Mouse (Mus musculus) central nervous system, embryonic 14 days (tissue): Measurements from ENCODE around the gene Coa4. TPM values are rescaled to one million over a fixed set of nuclear protein-coding genes. Genes with fewer than 3 reads are reported as not detected.

Experiments
- polyA plus RNA-seq: library from polyadenylated mRNA; depleted of rRNA; stranded (reverse); fragments of >200 nt; gene quantifications from 2 replicates; pipeline ENCODE4 v1.2.3, GENCODE M21; 2012; rRNA removed

The Coa4 gene
- polyA plus RNA-seq, result 12.4 and 13.5 TPM in 2 replicates

DNA sequence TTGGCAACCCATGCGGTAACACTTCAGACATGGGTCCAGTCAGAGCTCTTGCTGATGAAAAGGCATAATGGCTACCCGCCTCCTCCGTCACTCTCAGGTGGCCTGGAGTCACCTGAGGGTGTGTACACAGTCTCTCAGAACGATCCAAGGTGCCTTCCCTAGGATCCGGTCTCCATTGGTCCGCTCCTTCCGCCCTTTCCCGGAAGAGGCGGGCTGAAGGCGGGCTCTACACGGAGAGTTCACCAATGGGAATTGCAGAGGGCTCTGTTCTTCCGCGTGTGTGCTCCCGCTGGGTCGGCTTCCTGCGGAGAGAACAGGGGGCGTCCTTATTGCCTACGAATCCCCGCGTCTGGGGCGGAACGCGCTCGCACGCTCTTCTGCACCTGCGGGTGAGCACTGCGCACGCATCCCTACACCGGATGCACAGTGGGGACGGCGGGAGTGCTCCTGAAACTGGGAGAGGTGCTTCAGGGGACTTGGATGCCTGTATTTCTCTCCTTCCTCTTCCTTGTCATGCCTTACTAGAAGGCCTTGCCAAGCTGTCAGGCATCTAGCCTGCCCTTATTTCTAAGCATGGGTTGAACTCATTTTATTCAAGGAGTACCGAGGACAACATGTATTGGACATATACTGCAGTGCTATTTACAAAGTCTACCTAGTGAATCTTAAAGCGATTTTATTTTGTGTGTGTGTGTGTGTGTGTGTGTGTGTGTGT lies at the start of gene Coa4:
Gene Coa4 (plus strand): TSS at position 268 of the 715 bp plus-strand sequence.

DNA sequence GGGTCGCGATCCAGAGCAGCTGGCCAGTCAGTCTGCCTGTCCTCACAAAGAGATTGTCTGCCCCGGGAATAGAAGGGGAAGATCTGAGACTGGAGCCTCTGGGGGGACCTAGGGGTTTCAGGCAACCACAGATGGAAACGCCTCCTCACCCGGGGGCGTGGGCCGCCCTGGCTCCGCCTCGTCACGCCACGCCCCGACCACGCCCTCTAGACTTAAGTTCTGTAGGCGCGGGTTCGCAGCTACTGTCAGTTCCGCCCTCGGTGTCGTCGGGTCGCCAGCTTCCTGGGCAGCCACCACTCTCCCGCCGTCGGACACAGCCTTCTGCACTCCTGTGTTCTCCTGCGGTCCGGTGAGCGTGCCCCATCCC lies 43.8 kb upstream of the Coa4 start, which contains the start of gene Ucp2:
Gene Ucp2 (plus strand): TSS at position 221 of the 367 bp plus-strand sequence.

DNA sequence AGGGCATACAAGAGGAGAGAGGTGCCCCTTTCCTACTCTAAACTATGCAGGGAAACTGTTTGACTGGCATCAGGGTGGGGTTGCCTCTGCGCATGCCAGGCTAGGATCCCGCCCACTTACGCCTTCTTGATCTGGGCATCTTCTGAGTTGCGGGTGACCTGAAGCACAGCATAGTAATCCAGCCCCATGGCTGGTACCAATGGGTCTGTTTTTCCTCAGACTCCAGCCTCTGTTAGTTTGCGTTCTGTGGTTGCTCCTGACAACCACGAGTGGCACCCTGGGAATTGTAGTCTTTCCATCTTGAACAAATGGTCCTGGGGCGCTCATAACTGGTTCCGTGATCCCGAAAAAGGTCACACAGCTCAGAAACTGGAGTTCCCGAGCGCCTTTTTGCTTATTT lies 22.3 kb upstream of the Coa4 start, which contains the start of gene Dnajb13:
Gene Dnajb13 (minus strand): TSS at position 388 of the 400 bp plus-strand sequence.

Other genes starting within 250 kb of the Coa4 start
- 33.3 and 40.2 TPM in 2 replicates for gene C2cd3, start 164.8 kb upstream of the Coa4 start, polyA plus RNA-seq
- 147 and 172 TPM in 2 replicates for gene Ppme1, start 164.8 kb upstream of the Coa4 start, polyA plus RNA-seq
- gene Ucp3, start 64.1 kb upstream of the Coa4 start, polyA plus RNA-seq, result 0.04 and 0.07 TPM in 2 replicates
- 35.7 and 50.4 TPM in 2 replicates for gene Ucp2, start 43.7 kb upstream of the Coa4 start, polyA plus RNA-seq
- gene Dnajb13, start 22.1 kb upstream of the Coa4 start, polyA plus RNA-seq, result 4.1 and 4.6 TPM in 2 replicates
- 133 and 139 TPM in 2 replicates for gene Rab6a, start 70.3 kb downstream of the Coa4 start, polyA plus RNA-seq
- gene Mrpl48, start 71.2 kb downstream of the Coa4 start, polyA plus RNA-seq, result 42.5 and 44.5 TPM in 2 replicates
- gene Plekhb1, start 125.3 kb downstream of the Coa4 start, polyA plus RNA-seq, result 5.4 and 9.1 TPM in 2 replicates
- 91.4 and 99.3 TPM in 2 replicates for gene Fam168a, start 169.6 kb downstream of the Coa4 start, polyA plus RNA-seq